13 mouse cellular contexts compared by ENCODE assay signal in the genomic region with DNA sequence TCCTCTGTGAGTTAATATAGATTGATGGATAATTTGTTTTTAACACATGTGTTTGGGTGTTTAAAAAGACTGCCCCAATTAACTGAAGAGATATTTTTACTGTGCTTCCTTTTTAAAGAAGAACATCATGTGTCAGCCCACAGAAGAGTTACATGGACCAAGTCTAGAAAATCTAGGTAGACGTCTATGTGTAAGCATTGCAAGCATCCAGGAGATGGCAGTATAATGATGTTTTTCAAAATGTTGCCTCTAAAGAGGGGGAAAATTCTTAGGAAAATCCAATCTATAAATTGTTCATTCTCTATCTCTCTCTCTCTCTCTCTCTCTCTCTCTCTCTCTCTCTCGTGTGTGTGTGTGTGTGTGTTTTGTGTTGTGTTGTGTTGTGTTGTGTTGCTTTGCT. TPM values are rescaled to one million over a fixed set of nuclear protein-coding genes. Genes with fewer than 3 reads are reported as not detected.
DNase-seq lines count a peak whose midpoint lies in the region; ATAC-seq and TF ChIP-seq lines count a peak whose summit lies in the region.
"Had no signal": no experiment of that assay in that cellular context is flagged by ENCODE, and none has a peak within 500 bp of the region (broad histone marks: within the 10 kb centered on the region; RNA-seq: fewer than 3 reads in every experiment).

No protein-coding gene starts in this region.

- peak; percentile 35; the same call in 1 of the 2 replicates for ATAC-seq in forebrain, embryonic 15.5 days (replicated peaks)
- ATAC-seq in forebrain, embryonic 12.5 days (ENCODE audit: low FRiP score), result no peak
- ATAC-seq in liver, postnatal 0 days, result no peak
- ATAC-seq in liver, embryonic 11.5 days (replicated peaks; ENCODE audit: low FRiP score), result no peak
- ATAC-seq in megakaryocyte-erythroid progenitor cell, adult 5-6 weeks (replicated peaks; ENCODE audit: low FRiP score, low TSS enrichment, poor library complexity, severe bottlenecking), result 0 out of 2 replicates have a peak, but pooled peaks have one; percentile 59

- TF ChIP-seq CTCF in liver, postnatal 0 days (IDR thresholded peaks at IDR 0.05; ENCODE audit: low read depth), result peak; percentile 63

- H3K9me3 ChIP-seq in forebrain, embryonic 15.5 days, result no peaks in the 10 kb centered on the region
- H3K9me3 ChIP-seq in forebrain, embryonic 12.5 days, result no peaks in the 10 kb centered on the region
- no peaks in the 10 kb centered on the region for H3K9me3 ChIP-seq in liver, postnatal 0 days (ENCODE audit: low read length)
- H3K9me3 ChIP-seq in liver, embryonic 11.5 days (ENCODE audit: control insufficient read depth, low read length), result no peaks in the 10 kb centered on the region
- H3K9me3 ChIP-seq: liver, embryonic 13.5 days had no signal

- 14% methylated on average over 2 of the region's 2 CpGs for WGBS in forebrain, embryonic 15.5 days
- 24% methylated on average over 2 of the region's 2 CpGs for WGBS in forebrain, embryonic 12.5 days
- 0% methylated on average over 2 of the region's 2 CpGs for WGBS in liver, postnatal 0 days (ENCODE audit: insufficient replicate concordance)
- WGBS in liver, embryonic 11.5 days, result 13% methylated on average over 2 of the region's 2 CpGs

- no peak overlapping the region for H3K27ac ChIP-seq in forebrain, embryonic 15.5 days (replicated peaks)
- no peak overlapping the region for H3K27ac ChIP-seq in forebrain, embryonic 12.5 days
- no peak overlapping the region for H3K27ac ChIP-seq in liver, postnatal 0 days (ENCODE audit: low read depth)
- no peak overlapping the region for H3K27ac ChIP-seq in liver, embryonic 11.5 days (ENCODE audit: low read depth, low read length)
- H3K27ac ChIP-seq: liver, embryonic 13.5 days had no signal

- no peak overlapping the region for H3K4me2 ChIP-seq in forebrain, embryonic 15.5 days (replicated peaks)
- no peak overlapping the region for H3K4me2 ChIP-seq in forebrain, embryonic 12.5 days
- H3K4me2 ChIP-seq in liver, postnatal 0 days (ENCODE audit: low read depth, low read length), result no peak overlapping the region
- H3K4me2 ChIP-seq in liver, embryonic 11.5 days, result no peak overlapping the region
- H3K4me2 ChIP-seq: liver, embryonic 13.5 days had no signal

- no peak for TF ChIP-seq EP300 in liver, postnatal 0 days (IDR thresholded peaks at IDR 0.05; ENCODE audit: low read depth)

- H3K9ac ChIP-seq in forebrain, embryonic 15.5 days (replicated peaks), result no peak overlapping the region
- no peak overlapping the region for H3K9ac ChIP-seq in forebrain, embryonic 12.5 days
- H3K9ac ChIP-seq in liver, postnatal 0 days (replicated peaks), result no peak overlapping the region
- H3K9ac ChIP-seq in liver, embryonic 11.5 days (ENCODE audit: low read depth, low read length), result no peak overlapping the region
- H3K9ac ChIP-seq: liver, embryonic 13.5 days had no signal

- no peak for DNase-seq in liver, postnatal 0 days
- DNase-seq in liver, embryonic 11.5 days (ENCODE audit: low spot score), result no peak
- peak; percentile 60 for DNase-seq in brain, adult 2 months (ENCODE audit: low read depth, low spot score)
- DNase-seq in adrenal gland, adult 8-10 months, result no peak
- DNase-seq in T-cell, adult 2 months (ENCODE audit: low spot score), result no peak
- DNase-seq: cerebellum, adult 9-10 months; liver, embryonic 13.5 days had no signal

- no peak overlapping the region for H3K4me3 ChIP-seq in forebrain, embryonic 15.5 days
- H3K4me3 ChIP-seq in forebrain, embryonic 12.5 days (replicated peaks), result no peak overlapping the region
- H3K4me3 ChIP-seq in liver, postnatal 0 days (ENCODE audit: low read depth, low read length), result no peak overlapping the region
- H3K4me3 ChIP-seq in liver, embryonic 11.5 days (ENCODE audit: low read depth, low read length), result no peak overlapping the region
- H3K4me3 ChIP-seq: liver, embryonic 13.5 days had no signal

- H3K36me3 ChIP-seq in forebrain, embryonic 15.5 days, result no peaks in the 10 kb centered on the region
- H3K36me3 ChIP-seq in forebrain, embryonic 12.5 days (replicated peaks), result no peaks in the 10 kb centered on the region
- no peaks in the 10 kb centered on the region for H3K36me3 ChIP-seq in liver, postnatal 0 days (replicated peaks; ENCODE audit: insufficient read depth, low read length)
- H3K36me3 ChIP-seq in liver, embryonic 11.5 days (ENCODE audit: control insufficient read depth, insufficient read depth, low read length), result no peaks in the 10 kb centered on the region
- H3K36me3 ChIP-seq: G1E; liver, embryonic 13.5 days had no signal

- no peaks in the 10 kb centered on the region for H3K4me1 ChIP-seq in forebrain, embryonic 15.5 days
- no peaks in the 10 kb centered on the region for H3K4me1 ChIP-seq in forebrain, embryonic 12.5 days
- H3K4me1 ChIP-seq in liver, postnatal 0 days (ENCODE audit: insufficient read depth), result no peaks in the 10 kb centered on the region
- H3K4me1 ChIP-seq in liver, embryonic 11.5 days (replicated peaks; ENCODE audit: control insufficient read depth, insufficient read depth, low read length), result no peaks in the 10 kb centered on the region
- H3K4me1 ChIP-seq: liver, embryonic 13.5 days had no signal

- H3K27me3 ChIP-seq in forebrain, embryonic 15.5 days, result no peaks in the 10 kb centered on the region
- no peaks in the 10 kb centered on the region for H3K27me3 ChIP-seq in forebrain, embryonic 12.5 days
- H3K27me3 ChIP-seq in liver, postnatal 0 days (ENCODE audit: insufficient read depth, low read length), result no peaks in the 10 kb centered on the region
- no peaks in the 10 kb centered on the region for H3K27me3 ChIP-seq in liver, embryonic 11.5 days (replicated peaks; ENCODE audit: control insufficient read depth, insufficient read depth, low read length)
- H3K27me3 ChIP-seq: liver, embryonic 13.5 days had no signal

RNA-seq across cellular contexts. Expression of a gene that starts 22.2 kb away (rescaled TPM):
- 0.38 and 0.49 TPM in 2 replicates for polyA plus RNA-seq in forebrain, embryonic 15.5 days (2015; fragmentation: Nextera tagmentation; extraction: Ambion mirVana)
- polyA plus RNA-seq in forebrain, embryonic 12.5 days (2016; fragmentation: Nextera tagmentation; extraction: Ambion mirVana), result 0.45 and 1.1 TPM in 2 replicates
- polyA plus RNA-seq in liver, postnatal 0 days (2015; fragmentation: Nextera tagmentation; extraction: Ambion mirVana), result 2.1 and 2.7 TPM in 2 replicates
- 1.3 and 1.4 TPM in 2 replicates for polyA plus RNA-seq in liver, embryonic 11.5 days (2014; fragmentation: Nextera tagmentation; extraction: Ambion mirVana)
- 1.2 and 1.4 TPM in 2 replicates for total RNA-seq in megakaryocyte-erythroid progenitor cell, adult 5-6 weeks (2014; fragmentation: Nextera tagmentation)
- total RNA-seq in megakaryocyte-erythroid progenitor cell, adult 5-6 weeks (2017), result 0.19 and 0.52 TPM in 2 replicates
- total RNA-seq in adrenal gland, adult 8-10 months (2022), result 10 to 100 TPM in 3 of 4 experiments, 1 to 10 TPM in 1; 9.5 to 12.0 (median 10.8) TPM

RNA-seq across cellular contexts. Expression of a gene that starts 22.6 kb away (rescaled TPM):
- polyA plus RNA-seq in forebrain, embryonic 15.5 days (2015; fragmentation: Nextera tagmentation; extraction: Ambion mirVana), result 0.08 TPM in 1 of 2 replicates, not detected in the other
- polyA plus RNA-seq in forebrain, embryonic 12.5 days (2016; fragmentation: Nextera tagmentation; extraction: Ambion mirVana), result not detected in 2 replicates
- polyA plus RNA-seq in liver, postnatal 0 days (2015; fragmentation: Nextera tagmentation; extraction: Ambion mirVana), result not detected in 2 replicates
- polyA plus RNA-seq in liver, embryonic 11.5 days (2014; fragmentation: Nextera tagmentation; extraction: Ambion mirVana), result 0.08 and 0.10 TPM in 2 replicates
- total RNA-seq in megakaryocyte-erythroid progenitor cell, adult 5-6 weeks (2014; fragmentation: Nextera tagmentation), result not detected in 2 replicates
- total RNA-seq in megakaryocyte-erythroid progenitor cell, adult 5-6 weeks (2017), result not detected in 2 replicates
- total RNA-seq in adrenal gland, adult 8-10 months (2022), result 10 to 100 TPM; 12.9 to 50.2 (median 30.7) TPM
- polyA plus RNA-seq: G1E; liver, embryonic 13.5 days; neural tube, embryonic 14.5 days; stomach, embryonic 14.5 days had no signal

RNA-seq across cellular contexts. Expression of a gene that starts 30.3 kb away (rescaled TPM):
- polyA plus RNA-seq in forebrain, embryonic 15.5 days (2015; fragmentation: Nextera tagmentation; extraction: Ambion mirVana), result 422 and 438 TPM in 2 replicates
- polyA plus RNA-seq in forebrain, embryonic 12.5 days (2016; fragmentation: Nextera tagmentation; extraction: Ambion mirVana), result 475 and 476 TPM in 2 replicates
- 412 and 430 TPM in 2 replicates for polyA plus RNA-seq in liver, postnatal 0 days (2015; fragmentation: Nextera tagmentation; extraction: Ambion mirVana)
- polyA plus RNA-seq in liver, embryonic 11.5 days (2014; fragmentation: Nextera tagmentation; extraction: Ambion mirVana), result 728 and 826 TPM in 2 replicates
- 2,794 and 2,966 TPM in 2 replicates for total RNA-seq in megakaryocyte-erythroid progenitor cell, adult 5-6 weeks (2014; fragmentation: Nextera tagmentation)
- total RNA-seq in megakaryocyte-erythroid progenitor cell, adult 5-6 weeks (2017), result 2,588 and 3,250 TPM in 2 replicates
- total RNA-seq in adrenal gland, adult 8-10 months (2022), result 100 to 1,000 TPM; 411 to 520 (median 488) TPM

RNA-seq across cellular contexts. Expression of a gene that starts 57.5 kb away (rescaled TPM):
- 12.6 and 14.0 TPM in 2 replicates for polyA plus RNA-seq in forebrain, embryonic 15.5 days (2015; fragmentation: Nextera tagmentation; extraction: Ambion mirVana)
- 14.7 and 14.9 TPM in 2 replicates for polyA plus RNA-seq in forebrain, embryonic 12.5 days (2016; fragmentation: Nextera tagmentation; extraction: Ambion mirVana)
- polyA plus RNA-seq in liver, postnatal 0 days (2015; fragmentation: Nextera tagmentation; extraction: Ambion mirVana), result 6.8 and 7.2 TPM in 2 replicates
- 36.2 and 39.3 TPM in 2 replicates for polyA plus RNA-seq in liver, embryonic 11.5 days (2014; fragmentation: Nextera tagmentation; extraction: Ambion mirVana)
- 55.5 and 56.0 TPM in 2 replicates for total RNA-seq in megakaryocyte-erythroid progenitor cell, adult 5-6 weeks (2014; fragmentation: Nextera tagmentation)
- total RNA-seq in megakaryocyte-erythroid progenitor cell, adult 5-6 weeks (2017), result 59.3 and 69.1 TPM in 2 replicates
- 10 to 100 TPM; 33.2 to 42.6 (median 37.3) TPM for total RNA-seq in adrenal gland, adult 8-10 months (2022)

Comparison
In these comparisons a context has a peak if more than half of its experiments do, and no peak if none do; other contexts are left out.
1. ATAC-seq: peak in forebrain, embryonic 15.5 days (single experiment) and megakaryocyte-erythroid progenitor cell, adult 5-6 weeks (single experiment); none in forebrain, embryonic 12.5 days (single experiment), liver, postnatal 0 days (single experiment) and liver, embryonic 11.5 days (single experiment).